Mouse (Mus musculus): ENCODE measurements around the gene Nr2e3. TPM values are rescaled to one million over a fixed set of nuclear protein-coding genes. Genes with fewer than 3 reads are reported as not detected.
"Not testable (repeated sequence)": the region's sequence is repeated elsewhere in the genome, so short reads cannot be mapped to it uniquely, and the experiment has no call there.

Nr2e3 gene
- not detected in 2 replicates for polyA plus RNA-seq (2012; ENCODE audit: insufficient read depth, insufficient read length, missing spikeins)

DNA sequence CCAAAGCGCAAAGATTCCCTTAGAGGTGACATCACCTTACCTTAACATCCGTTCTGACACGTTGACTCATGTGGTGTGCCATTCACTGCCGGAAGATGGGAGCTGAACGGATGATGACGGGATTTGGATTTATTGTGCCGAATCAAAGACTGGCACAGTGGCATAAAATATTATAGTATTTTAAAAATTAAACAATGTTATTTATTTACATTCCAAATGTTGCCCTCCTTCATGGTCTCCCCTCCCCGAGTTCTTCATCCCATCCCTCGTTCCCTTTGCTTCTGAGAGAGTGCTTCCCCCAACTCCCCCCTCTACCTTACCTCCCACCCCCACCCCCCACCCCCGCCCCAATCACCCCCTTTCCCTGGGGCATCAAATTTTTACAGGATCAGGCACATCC, at the start of gene Nr2e3:
Gene Nr2e3 (minus strand): TSS at position 101 of the 400 bp plus-strand sequence.
- H3K4me1 ChIP-seq (ENCODE audit: control insufficient read depth, insufficient read depth, insufficient read length, low read length): no peaks in the 10 kb centered on the region
- H3K27ac ChIP-seq (replicated peaks; ENCODE audit: low read depth, low read length): no peak within 1 kb of the TSS
- no peak within 1 kb of the TSS for H3K4me3 ChIP-seq (ENCODE audit: insufficient read depth, low read depth, low read length)

- H3K27ac ChIP-seq (replicated peaks; ENCODE audit: low read depth, low read length): no peak overlapping the region
- H3K4me1 ChIP-seq (ENCODE audit: control insufficient read depth, insufficient read depth, insufficient read length, low read length): no peaks in the 10 kb centered on the region
- no peak overlapping the region for H3K4me3 ChIP-seq (ENCODE audit: insufficient read depth, low read depth, low read length)
Observed at GRCm38 (mm10) chr9:60008936-60009335, 48.5 kb upstream of the Nr2e3 start.

DNA sequence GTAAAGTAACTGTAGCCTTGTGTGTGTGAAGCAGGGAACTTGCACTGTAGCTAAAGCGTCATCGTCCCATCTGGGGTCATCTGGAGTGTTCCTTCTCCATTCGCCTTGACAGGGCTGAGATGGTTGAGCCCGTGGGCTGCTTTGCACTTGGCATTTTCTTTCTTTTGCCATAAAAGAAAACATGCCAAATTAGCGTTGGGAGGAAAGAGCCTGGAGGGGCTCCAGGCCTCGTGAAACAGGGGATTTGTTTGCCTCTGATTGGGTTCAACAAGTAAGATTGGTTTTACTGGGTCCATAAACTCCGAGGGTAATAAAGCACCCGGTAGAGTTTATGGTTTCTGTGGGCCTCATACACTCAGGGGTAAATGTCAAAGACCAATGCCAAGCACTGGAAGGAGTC, 41.9 kb upstream of the Nr2e3 start:
- H3K27ac ChIP-seq (replicated peaks; ENCODE audit: low read depth, low read length): no peak overlapping the region
- no peak overlapping the region for H3K4me3 ChIP-seq (ENCODE audit: insufficient read depth, low read depth, low read length)
- no peaks in the 10 kb centered on the region for H3K4me1 ChIP-seq (ENCODE audit: control insufficient read depth, insufficient read depth, insufficient read length, low read length)

- no peak overlapping the region for H3K27ac ChIP-seq (replicated peaks; ENCODE audit: low read depth, low read length)
- H3K4me3 ChIP-seq (ENCODE audit: insufficient read depth, low read depth, low read length): no peak overlapping the region
- no peaks in the 10 kb centered on the region for H3K4me1 ChIP-seq (ENCODE audit: control insufficient read depth, insufficient read depth, insufficient read length, low read length)
Observed at GRCm38 (mm10) chr9:60001444-60001843, 41.0 kb upstream of the Nr2e3 start.

DNA sequence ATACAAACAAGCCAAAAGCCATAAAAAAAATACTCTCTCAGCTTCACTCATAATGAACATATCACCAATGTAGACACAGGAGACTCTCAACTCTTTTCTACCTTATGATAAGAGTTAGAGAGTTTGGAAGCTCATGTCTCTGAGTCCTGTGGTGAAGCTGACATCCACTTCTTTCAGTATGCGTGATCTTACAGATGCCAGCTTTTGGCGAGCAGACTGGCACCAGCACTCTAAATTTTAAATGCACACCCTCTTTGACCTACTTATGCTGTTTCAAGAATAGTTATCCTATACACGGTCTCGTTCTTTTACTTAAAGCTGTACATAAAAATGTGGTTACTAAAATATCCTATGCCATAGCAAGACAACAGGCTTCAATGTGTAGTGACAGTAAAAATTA, 37.3 kb upstream of the Nr2e3 start:
- H3K27ac ChIP-seq (replicated peaks; ENCODE audit: low read depth, low read length): no peak overlapping the region
- H3K4me3 ChIP-seq (ENCODE audit: insufficient read depth, low read depth, low read length): no peak overlapping the region
- H3K4me1 ChIP-seq (ENCODE audit: control insufficient read depth, insufficient read depth, insufficient read length, low read length): no peaks in the 10 kb centered on the region

GRCm38 (mm10) chr9:59991407-59991806, 30.9 kb upstream of the Nr2e3 start:
- H3K27ac ChIP-seq (replicated peaks; ENCODE audit: low read depth, low read length): no peak overlapping the region
- no peak overlapping the region for H3K4me3 ChIP-seq (ENCODE audit: insufficient read depth, low read depth, low read length)

DNA sequence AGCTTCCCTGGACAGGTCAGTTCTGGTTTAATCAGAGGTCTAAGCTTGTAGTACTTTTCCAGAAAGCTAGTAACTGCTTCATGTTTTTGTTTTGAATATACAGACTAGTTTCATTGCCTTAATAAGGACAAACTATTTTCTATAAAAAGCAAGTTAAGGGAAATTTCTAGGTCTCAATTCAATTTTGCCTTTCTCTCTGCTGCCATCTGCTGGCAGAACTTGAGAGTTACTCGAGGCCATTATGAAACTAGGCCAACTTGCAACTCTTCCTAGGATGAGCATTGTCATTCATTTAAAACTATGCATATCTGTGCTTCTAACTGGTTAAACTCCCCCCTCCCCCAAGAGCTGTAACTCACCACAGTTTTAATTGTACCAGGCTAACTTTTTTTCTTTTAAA, 29.4 kb upstream of the Nr2e3 start:
- H3K4me1 ChIP-seq (ENCODE audit: control insufficient read depth, insufficient read depth, insufficient read length, low read length): no peaks in the 10 kb centered on the region
- H3K27ac ChIP-seq (replicated peaks; ENCODE audit: low read depth, low read length): no peak overlapping the region
- H3K4me3 ChIP-seq (ENCODE audit: insufficient read depth, low read depth, low read length): no peak overlapping the region

More at GRCm38 (mm10) chr9:59991407-59991806, 30.9 kb upstream of the Nr2e3 start:
- H3K4me1 ChIP-seq (ENCODE audit: control insufficient read depth, insufficient read depth, insufficient read length, low read length): no peaks in the 10 kb centered on the region

GRCm38 (mm10) chr9:59985900-59986572, 25.6 kb upstream of the Nr2e3 start:
- Histone ChIP-seq H3K4me3 (ENCODE audit: insufficient read depth, low read depth, low read length) (no peak overlapping the region), H3K4me1 (ENCODE audit: control insufficient read depth, insufficient read depth, insufficient read length, low read length) (no peaks in the 10 kb centered on the region), H3K27ac (replicated peaks; ENCODE audit: low read depth, low read length) (no peak overlapping the region)

- Histone ChIP-seq H3K4me1 (ENCODE audit: control insufficient read depth, insufficient read depth, insufficient read length, low read length) (no peaks in the 10 kb centered on the region), H3K4me3 (ENCODE audit: insufficient read depth, low read depth, low read length) (no peak overlapping the region), H3K27ac (replicated peaks; ENCODE audit: low read depth, low read length) (no peak overlapping the region)
Observed at GRCm38 (mm10) chr9:59981116-59981515, 20.7 kb upstream of the Nr2e3 start.

GRCm38 (mm10) chr9:59971263-59971662, 10.8 kb upstream of the Nr2e3 start:
- H3K4me3 ChIP-seq (ENCODE audit: insufficient read depth, low read depth, low read length): no peak overlapping the region
- no peaks in the 10 kb centered on the region for H3K4me1 ChIP-seq (ENCODE audit: control insufficient read depth, insufficient read depth, insufficient read length, low read length)
- no peak overlapping the region for H3K27ac ChIP-seq (replicated peaks; ENCODE audit: low read depth, low read length)

DNA sequence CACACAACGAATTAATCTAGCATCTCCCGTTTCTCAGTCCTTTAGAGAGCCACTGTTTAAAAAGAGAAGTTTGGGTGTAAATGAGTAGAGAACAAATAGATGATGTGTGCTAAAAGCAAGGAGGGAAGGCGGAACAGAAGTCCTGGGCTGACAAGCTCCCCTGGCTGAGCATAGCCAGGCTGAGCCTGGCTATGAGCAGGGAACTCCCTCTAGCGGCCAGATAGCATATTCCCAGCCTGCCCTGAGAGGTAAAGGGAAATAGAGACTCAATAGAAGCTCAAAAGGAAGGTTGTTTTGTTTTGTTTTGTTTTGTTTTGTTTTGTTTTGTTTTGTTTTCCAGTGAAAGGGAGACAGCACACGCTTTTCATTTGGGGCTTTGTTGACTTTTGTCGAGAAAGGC, 8.9 kb upstream of the Nr2e3 start:
- Histone ChIP-seq H3K4me3 (ENCODE audit: insufficient read depth, low read depth, low read length) (no peak overlapping the region), H3K27ac (replicated peaks; ENCODE audit: low read depth, low read length) (no peak overlapping the region), H3K4me1 (ENCODE audit: control insufficient read depth, insufficient read depth, insufficient read length, low read length) (no peaks in the 10 kb centered on the region)

DNA sequence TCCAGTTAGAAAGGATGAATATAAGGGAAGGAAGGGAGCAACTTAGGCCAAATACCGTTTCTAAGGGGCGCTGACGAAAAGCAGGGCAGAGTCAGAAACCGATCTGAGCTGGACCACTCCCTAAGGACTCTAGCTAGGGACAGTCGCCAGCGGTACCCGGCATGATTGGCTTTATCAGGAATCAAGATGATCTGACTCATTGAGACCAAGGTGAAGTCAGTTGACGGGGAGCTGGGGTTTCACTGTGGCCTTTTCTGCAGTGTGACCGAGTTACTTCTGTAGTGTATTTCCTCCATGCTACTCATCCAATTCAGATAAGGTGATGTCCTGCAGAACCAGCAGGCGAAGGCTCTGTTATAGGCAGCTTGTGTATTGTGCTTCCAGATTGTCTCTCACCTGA, 4.6 kb upstream of the Nr2e3 start:
- Histone ChIP-seq H3K27ac (replicated peaks; ENCODE audit: low read depth, low read length) (no peak overlapping the region), H3K4me3 (ENCODE audit: insufficient read depth, low read depth, low read length) (no peak overlapping the region), H3K4me1 (ENCODE audit: control insufficient read depth, insufficient read depth, insufficient read length, low read length) (no peaks in the 10 kb centered on the region)

DNA sequence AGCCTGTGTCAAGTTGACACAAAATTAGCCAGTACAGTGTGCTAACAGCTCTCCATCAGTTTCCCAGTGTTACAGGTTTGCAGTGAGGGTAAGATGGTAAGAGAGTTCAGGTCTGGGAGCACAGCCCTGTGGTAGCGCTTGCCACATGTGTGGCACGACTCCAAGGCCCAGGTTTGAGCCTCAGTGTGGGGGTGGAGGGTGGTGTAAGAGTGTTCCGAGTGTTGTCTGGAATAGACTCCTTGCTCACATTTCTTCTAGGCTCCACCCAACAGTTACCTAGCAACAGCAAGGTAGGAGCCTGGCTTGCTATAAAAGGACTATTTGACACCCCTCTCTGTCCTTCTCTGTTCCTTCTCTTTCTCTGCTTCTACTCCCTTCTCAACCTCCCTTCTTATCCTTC, 3.9 kb upstream of the Nr2e3 start:
- Histone ChIP-seq H3K4me3 (ENCODE audit: insufficient read depth, low read depth, low read length) (no peak overlapping the region), H3K4me1 (ENCODE audit: control insufficient read depth, insufficient read depth, insufficient read length, low read length) (no peaks in the 10 kb centered on the region), H3K27ac (replicated peaks; ENCODE audit: low read depth, low read length) (no peak overlapping the region)

DNA sequence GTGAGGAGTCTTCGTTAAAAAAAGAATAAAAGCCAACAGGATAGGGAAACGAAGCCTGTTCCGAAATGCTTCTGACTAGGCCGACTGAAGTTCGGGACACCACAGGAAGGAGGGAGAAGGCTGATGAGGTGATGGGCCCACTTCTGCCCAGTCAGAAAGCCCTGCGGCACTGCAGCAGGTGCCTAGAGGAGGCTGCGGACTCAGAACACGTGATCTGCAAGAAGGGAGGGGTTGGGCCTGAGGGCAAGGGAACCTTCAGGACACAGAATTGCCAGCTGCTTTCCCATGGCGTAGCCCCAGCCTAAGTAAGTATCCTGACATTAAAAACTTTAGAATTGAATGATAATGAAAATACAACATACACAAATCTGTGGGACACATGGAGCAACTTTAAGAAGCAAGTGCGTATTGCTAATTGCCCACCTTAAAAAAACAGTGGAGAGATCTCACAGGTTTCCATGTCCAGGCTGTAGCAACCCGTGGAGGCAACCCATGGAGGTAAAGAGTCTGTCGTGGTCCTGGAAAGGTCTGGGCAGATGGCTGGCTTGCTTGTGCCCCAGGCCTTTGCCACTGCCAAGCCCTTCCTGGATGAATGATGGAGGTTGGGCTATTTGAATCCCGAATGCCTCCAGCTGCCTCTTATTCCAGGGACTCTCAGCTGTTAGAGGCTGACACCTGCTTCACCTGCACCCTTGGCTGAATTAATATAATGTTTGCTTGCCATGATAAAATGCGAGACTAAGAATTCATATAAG, 919 bp upstream of the Nr2e3 start:
- Histone ChIP-seq H3K4me3 (ENCODE audit: insufficient read depth, low read depth, low read length) (no peak overlapping the region), H3K4me1 (ENCODE audit: control insufficient read depth, insufficient read depth, insufficient read length, low read length) (no peaks in the 10 kb centered on the region), H3K27ac (replicated peaks; ENCODE audit: low read depth, low read length) (no peak overlapping the region)

- H3K4me3 ChIP-seq (ENCODE audit: insufficient read depth, low read depth, low read length): no peak overlapping the region
- no peaks in the 10 kb centered on the region for H3K4me1 ChIP-seq (ENCODE audit: control insufficient read depth, insufficient read depth, insufficient read length, low read length)
- H3K27ac ChIP-seq (replicated peaks; ENCODE audit: low read depth, low read length): no peak overlapping the region
Observed at GRCm38 (mm10) chr9:59959276-59959675, 1.2 kb downstream of the Nr2e3 start.

GRCm38 (mm10) chr9:59958115-59958514, 2.3 kb downstream of the Nr2e3 start:
- not testable (repeated sequence) for H3K4me3 ChIP-seq (ENCODE audit: insufficient read depth, low read depth, low read length); H3K4me1 ChIP-seq (ENCODE audit: control insufficient read depth, insufficient read depth, insufficient read length, low read length); H3K27ac ChIP-seq (replicated peaks; ENCODE audit: low read depth, low read length)

Measured in brown adipose tissue, adult 24 weeks (tissue).